Mouse (Mus musculus): ENCODE measurements around the gene Nkiras2. TPM values are rescaled to one million over a fixed set of nuclear protein-coding genes. Genes with fewer than 3 reads are reported as not detected.

Nkiras2 gene
- 61.2 and 75.2 TPM in 2 replicates for polyA plus RNA-seq (2012; rRNA removed; ENCODE audit: low replicate concordance)

GRCm38 (mm10) chr11:100618761-100619484 is at the start of gene Nkiras2:
Gene Nkiras2, plus strand, starts transcription at chr11:100619244.

GRCm38 (mm10) chr11:100574708-100575483 is 44.1 kb upstream of the Nkiras2 start, which contains the start of gene Cnp:
Gene Cnp, plus strand, starts transcription at chr11:100574904.

GRCm38 (mm10) chr11:100619982-100620381 is 938 bp downstream of the Nkiras2 start, which contains the start of gene Dnajc7:
Gene Dnajc7, minus strand, starts transcription at chr11:100620168.

Other genes with a start within 250 kb of the Nkiras2 start
- gene Jup, start 221.5 kb upstream of the Nkiras2 start, polyA plus RNA-seq (2012; rRNA removed; ENCODE audit: low replicate concordance): 197 and 231 TPM in 2 replicates
- gene P3h4, start 204.4 kb upstream of the Nkiras2 start, polyA plus RNA-seq (2012; rRNA removed; ENCODE audit: low replicate concordance): 22.4 and 40.4 TPM in 2 replicates
- gene Fkbp10, start 203.5 kb upstream of the Nkiras2 start, polyA plus RNA-seq (2012; rRNA removed; ENCODE audit: low replicate concordance): 45.8 and 58.9 TPM in 2 replicates
- gene Nt5c3b, start 177.4 kb upstream of the Nkiras2 start, polyA plus RNA-seq (2012; rRNA removed; ENCODE audit: low replicate concordance): 30.1 and 47.6 TPM in 2 replicates
- 0.27 and 0.57 TPM in 2 replicates for gene Klhl10, start 177.3 kb upstream of the Nkiras2 start, polyA plus RNA-seq (2012; rRNA removed; ENCODE audit: low replicate concordance)
- 3.1 and 5.7 TPM in 2 replicates for gene Klhl11, start 146.5 kb upstream of the Nkiras2 start, polyA plus RNA-seq (2012; rRNA removed; ENCODE audit: low replicate concordance)
- 897 and 934 TPM in 2 replicates for gene Acly, start 91.2 kb upstream of the Nkiras2 start, polyA plus RNA-seq (2012; rRNA removed; ENCODE audit: low replicate concordance)
- 1.0 and 2.6 TPM in 2 replicates for gene Ttc25, start 73.6 kb upstream of the Nkiras2 start, polyA plus RNA-seq (2012; rRNA removed; ENCODE audit: low replicate concordance)
- 42.6 and 64.4 TPM in 2 replicates for gene Cnp, start 44.3 kb upstream of the Nkiras2 start, polyA plus RNA-seq (2012; rRNA removed; ENCODE audit: low replicate concordance)
- gene Dnajc7, start 924 bp downstream of the Nkiras2 start, polyA plus RNA-seq (2012; rRNA removed; ENCODE audit: low replicate concordance): 25.5 and 53.3 TPM in 2 replicates
- gene Zfp385c, start 73.2 kb downstream of the Nkiras2 start, polyA plus RNA-seq (2012; rRNA removed; ENCODE audit: low replicate concordance): 1.4 and 2.1 TPM in 2 replicates
- gene Dhx58, start 85.0 kb downstream of the Nkiras2 start, polyA plus RNA-seq (2012; rRNA removed; ENCODE audit: low replicate concordance): 10.3 and 16.6 TPM in 2 replicates
- 37.3 and 46.8 TPM in 2 replicates for gene Kat2a, start 93.2 kb downstream of the Nkiras2 start, polyA plus RNA-seq (2012; rRNA removed; ENCODE audit: low replicate concordance)
- gene Hspb9, start 94.6 kb downstream of the Nkiras2 start, polyA plus RNA-seq (2012; rRNA removed; ENCODE audit: low replicate concordance): not detected in 2 replicates
- gene Rab5c, start 119.0 kb downstream of the Nkiras2 start, polyA plus RNA-seq (2012; rRNA removed; ENCODE audit: low replicate concordance): 187 and 251 TPM in 2 replicates
- 0.72 and 1.3 TPM in 2 replicates for gene Kcnh4, start 140.7 kb downstream of the Nkiras2 start, polyA plus RNA-seq (2012; rRNA removed; ENCODE audit: low replicate concordance)
- not detected in 2 replicates for gene Hcrt, start 143.7 kb downstream of the Nkiras2 start, polyA plus RNA-seq (2012; rRNA removed; ENCODE audit: low replicate concordance)
- gene Ghdc, start 151.7 kb downstream of the Nkiras2 start, polyA plus RNA-seq (2012; rRNA removed; ENCODE audit: low replicate concordance): 15.5 and 16.5 TPM in 2 replicates
- gene Stat5b, start 231.5 kb downstream of the Nkiras2 start, polyA plus RNA-seq (2012; rRNA removed; ENCODE audit: low replicate concordance): 54.0 and 56.3 TPM in 2 replicates
- gene Stat5a, start 240.1 kb downstream of the Nkiras2 start, polyA plus RNA-seq (2012; rRNA removed; ENCODE audit: low replicate concordance): 82.3 and 109 TPM in 2 replicates

Data from mammary gland, adult 2 months (tissue).